ENCODE assay signal across 8 mouse cellular contexts in the genomic region with DNA sequence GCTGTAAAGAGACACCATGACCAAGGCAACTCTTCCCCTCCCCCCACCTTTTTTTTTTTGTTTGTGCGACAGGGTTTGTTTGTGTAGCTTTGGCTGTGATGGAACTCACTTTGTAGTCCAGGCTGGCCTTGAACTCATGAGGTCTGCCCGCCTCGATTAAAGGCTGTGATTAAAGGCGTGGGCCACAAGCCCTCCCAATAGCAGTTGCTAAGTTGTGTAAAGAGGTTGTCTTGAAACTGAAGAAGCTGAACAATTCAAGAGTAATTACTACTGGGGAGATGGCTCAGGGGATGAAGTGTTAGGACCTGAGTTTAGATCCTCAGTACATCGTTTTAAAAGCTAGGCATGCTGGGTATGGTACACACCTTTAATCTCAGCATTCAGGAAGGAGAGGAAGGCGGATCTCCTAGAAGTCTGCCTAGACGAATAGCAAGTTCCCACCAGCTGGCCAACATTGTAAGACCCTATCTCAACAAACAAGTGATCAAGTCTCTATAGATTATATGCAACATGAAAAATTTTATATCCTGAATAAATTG. TPM values are rescaled to one million over a fixed set of nuclear protein-coding genes. Genes with fewer than 3 reads are reported as not detected.
A peak's percentile ranks its signal among the peaks of the same experiment; 100 is the strongest.
DNase-seq lines count a peak whose midpoint lies in the region; ATAC-seq lines count a peak whose summit lies in the region.

No protein-coding gene starts in this region.

- peak overlapping the region; percentile 86 for H3K9ac ChIP-seq in lung, embryonic 16.5 days (ENCODE audit: low read length)
- H3K9ac ChIP-seq in forebrain, embryonic 13.5 days, result peak overlapping the region; percentile 89
- peak overlapping the region; percentile 76; the same call in 1 of the 2 replicates for H3K9ac ChIP-seq in limb, embryonic 12.5 days (replicated peaks)
- H3K9ac ChIP-seq in stomach, embryonic 14.5 days (replicated peaks; ENCODE audit: low read depth, low read length), result peak overlapping the region; percentile 87; the same call in 1 of the 2 replicates

- H3K36me3 ChIP-seq in lung, embryonic 16.5 days (ENCODE audit: control insufficient read depth, insufficient read depth, low read length), result peaks cover 24% of the 10 kb centered on the region
- H3K36me3 ChIP-seq in forebrain, embryonic 13.5 days (ENCODE audit: poor library complexity, severe bottlenecking), result peaks cover 29% of the 10 kb centered on the region
- peaks cover 31% of the 10 kb centered on the region for H3K36me3 ChIP-seq in limb, embryonic 12.5 days
- H3K36me3 ChIP-seq in stomach, embryonic 14.5 days (ENCODE audit: control insufficient read depth, insufficient read depth, low read length), result peaks cover 29% of the 10 kb centered on the region

- H3K4me1 ChIP-seq in lung, embryonic 16.5 days (replicated peaks; ENCODE audit: control insufficient read depth, insufficient read depth, low read length), result peaks cover 8% of the 10 kb centered on the region; the same call in 1 of the 2 replicates
- peaks cover 11% of the 10 kb centered on the region for H3K4me1 ChIP-seq in forebrain, embryonic 13.5 days
- H3K4me1 ChIP-seq in limb, embryonic 12.5 days (replicated peaks), result peaks cover 12% of the 10 kb centered on the region
- peaks cover 7% of the 10 kb centered on the region; the same call in 1 of the 2 replicates for H3K4me1 ChIP-seq in stomach, embryonic 14.5 days (ENCODE audit: control insufficient read depth, insufficient read depth, low read length)

- peak overlapping the region; percentile 64 for H3K4me2 ChIP-seq in lung, embryonic 16.5 days (ENCODE audit: low read depth, low read length)
- peak overlapping the region; percentile 89 for H3K4me2 ChIP-seq in forebrain, embryonic 13.5 days
- H3K4me2 ChIP-seq in limb, embryonic 12.5 days, result peak overlapping the region; percentile 74
- peak overlapping the region; percentile 34 for H3K4me2 ChIP-seq in stomach, embryonic 14.5 days (replicated peaks; ENCODE audit: low read depth, low read length)

- H3K27ac ChIP-seq in lung, embryonic 16.5 days (ENCODE audit: low read length), result peak overlapping the region; percentile 12
- H3K27ac ChIP-seq in forebrain, embryonic 13.5 days, result 0 out of 2 replicates have a peak overlapping the region, but pooled peaks have one; percentile 21
- 0 out of 2 replicates have a peak overlapping the region, but pooled peaks have one; percentile 72 for H3K27ac ChIP-seq in limb, embryonic 12.5 days
- peak overlapping the region; percentile 74; the same call in 1 of the 2 replicates for H3K27ac ChIP-seq in stomach, embryonic 14.5 days (ENCODE audit: low read length)

- no peaks in the 10 kb centered on the region for H3K9me3 ChIP-seq in lung, embryonic 16.5 days (ENCODE audit: control insufficient read depth, low read length)
- H3K9me3 ChIP-seq in forebrain, embryonic 13.5 days (replicated peaks), result no peaks in the 10 kb centered on the region
- H3K9me3 ChIP-seq in limb, embryonic 12.5 days, result no peaks in the 10 kb centered on the region
- H3K9me3 ChIP-seq in stomach, embryonic 14.5 days (ENCODE audit: control insufficient read depth, low read depth, low read length), result no peaks in the 10 kb centered on the region

- 66% methylated on average over 7 of the region's 7 CpGs for WGBS in lung, embryonic 16.5 days
- WGBS in forebrain, embryonic 13.5 days, result 62% methylated on average over 7 of the region's 7 CpGs
- WGBS in limb, embryonic 12.5 days, result 66% methylated on average over 7 of the region's 7 CpGs
- 66% methylated on average over 7 of the region's 7 CpGs for WGBS in stomach, embryonic 14.5 days

- no peaks in the 10 kb centered on the region for H3K27me3 ChIP-seq in lung, embryonic 16.5 days (ENCODE audit: control insufficient read depth, insufficient read depth, low read depth, low read length)
- no peaks in the 10 kb centered on the region for H3K27me3 ChIP-seq in forebrain, embryonic 13.5 days
- H3K27me3 ChIP-seq in limb, embryonic 12.5 days, result no peaks in the 10 kb centered on the region
- H3K27me3 ChIP-seq in stomach, embryonic 14.5 days (ENCODE audit: control insufficient read depth, insufficient read depth, low read length), result no peaks in the 10 kb centered on the region

- no peak for DNase-seq in lung, postnatal 10 days
- no peak for DNase-seq in layer of hippocampus, adult 11-12 months (ENCODE audit: low spot score)
- no peak for DNase-seq in left cerebral cortex, adult 11 months (ENCODE audit: low spot score)
- no peak for DNase-seq in c-Kit-positive CD71-positive TER-119-positive erythroid progenitor cells, embryonic 14.5 days (ENCODE audit: low spot score)

- H3K4me3 ChIP-seq in lung, embryonic 16.5 days (ENCODE audit: low read length), result peak overlapping the region; percentile 91
- H3K4me3 ChIP-seq in forebrain, embryonic 13.5 days, result peak overlapping the region; percentile 82
- H3K4me3 ChIP-seq in limb, embryonic 12.5 days (replicated peaks), result peak overlapping the region; percentile 70; the same call in 1 of the 2 replicates
- peak overlapping the region; percentile 86 for H3K4me3 ChIP-seq in stomach, embryonic 14.5 days (ENCODE audit: low read depth, low read length)

- no peak for ATAC-seq in lung, embryonic 16.5 days (ENCODE audit: low read depth)
- peak; percentile 1; the same call in 1 of the 2 replicates for ATAC-seq in forebrain, embryonic 13.5 days
- no peak for ATAC-seq in limb, embryonic 12.5 days (ENCODE audit: insufficient number of reproducible peaks, insufficient read depth, low FRiP score, low TSS enrichment, low read depth)
- ATAC-seq in stomach, embryonic 14.5 days (ENCODE audit: insufficient number of reproducible peaks, insufficient read depth, low FRiP score, low read depth), result no peak

RNA-seq across cellular contexts. Expression of a gene that starts 0.6 kb away (rescaled TPM):
- 292 and 301 TPM in 2 replicates for polyA plus RNA-seq in lung, embryonic 16.5 days (2015; fragmentation: Nextera tagmentation; extraction: Ambion mirVana)
- 308 and 315 TPM in 2 replicates for polyA plus RNA-seq in forebrain, embryonic 13.5 days (2015; fragmentation: Nextera tagmentation; extraction: Ambion mirVana)
- 332 and 333 TPM in 2 replicates for polyA plus RNA-seq in limb, embryonic 12.5 days (2016; fragmentation: Nextera tagmentation; extraction: Ambion mirVana)
- polyA plus RNA-seq in stomach, embryonic 14.5 days (2014; fragmentation: Nextera tagmentation; extraction: Ambion mirVana), result 235 and 240 TPM in 2 replicates

RNA-seq across cellular contexts. Expression of a gene that starts 4.7 kb away (rescaled TPM):
- polyA plus RNA-seq in lung, embryonic 16.5 days (2015; fragmentation: Nextera tagmentation; extraction: Ambion mirVana), result 22.8 and 24.0 TPM in 2 replicates
- 46.1 and 49.5 TPM in 2 replicates for polyA plus RNA-seq in forebrain, embryonic 13.5 days (2015; fragmentation: Nextera tagmentation; extraction: Ambion mirVana)
- 23.4 and 27.4 TPM in 2 replicates for polyA plus RNA-seq in limb, embryonic 12.5 days (2016; fragmentation: Nextera tagmentation; extraction: Ambion mirVana)
- 18.0 and 18.2 TPM in 2 replicates for polyA plus RNA-seq in stomach, embryonic 14.5 days (2014; fragmentation: Nextera tagmentation; extraction: Ambion mirVana)

RNA-seq across cellular contexts. Expression of a gene that starts 11.5 kb away (rescaled TPM):
- polyA plus RNA-seq in lung, embryonic 16.5 days (2015; fragmentation: Nextera tagmentation; extraction: Ambion mirVana), result 26.2 and 27.4 TPM in 2 replicates
- polyA plus RNA-seq in forebrain, embryonic 13.5 days (2015; fragmentation: Nextera tagmentation; extraction: Ambion mirVana), result 29.2 and 29.7 TPM in 2 replicates
- polyA plus RNA-seq in limb, embryonic 12.5 days (2016; fragmentation: Nextera tagmentation; extraction: Ambion mirVana), result 32.0 and 36.3 TPM in 2 replicates
- polyA plus RNA-seq in stomach, embryonic 14.5 days (2014; fragmentation: Nextera tagmentation; extraction: Ambion mirVana), result 22.3 and 22.5 TPM in 2 replicates

RNA-seq across cellular contexts. Expression of a gene that starts 11.9 kb away (rescaled TPM):
- polyA plus RNA-seq in lung, embryonic 16.5 days (2015; fragmentation: Nextera tagmentation; extraction: Ambion mirVana), result 180 and 197 TPM in 2 replicates
- 258 and 276 TPM in 2 replicates for polyA plus RNA-seq in forebrain, embryonic 13.5 days (2015; fragmentation: Nextera tagmentation; extraction: Ambion mirVana)
- 298 and 302 TPM in 2 replicates for polyA plus RNA-seq in limb, embryonic 12.5 days (2016; fragmentation: Nextera tagmentation; extraction: Ambion mirVana)
- 154 TPM in 2 replicates for polyA plus RNA-seq in stomach, embryonic 14.5 days (2014; fragmentation: Nextera tagmentation; extraction: Ambion mirVana)

RNA-seq across cellular contexts. Expression of a gene that starts 27.0 kb away (rescaled TPM):
- 87.3 and 88.8 TPM in 2 replicates for polyA plus RNA-seq in lung, embryonic 16.5 days (2015; fragmentation: Nextera tagmentation; extraction: Ambion mirVana)
- polyA plus RNA-seq in forebrain, embryonic 13.5 days (2015; fragmentation: Nextera tagmentation; extraction: Ambion mirVana), result 115 and 121 TPM in 2 replicates
- 114 and 122 TPM in 2 replicates for polyA plus RNA-seq in limb, embryonic 12.5 days (2016; fragmentation: Nextera tagmentation; extraction: Ambion mirVana)
- polyA plus RNA-seq in stomach, embryonic 14.5 days (2014; fragmentation: Nextera tagmentation; extraction: Ambion mirVana), result 89.8 and 93.8 TPM in 2 replicates

Comparison
In these comparisons a context has a peak if more than half of its experiments do, and no peak if none do; other contexts are left out.
1. H3K27ac ChIP-seq: peak in every context shown above with its lines; median percentile 74 in stomach, embryonic 14.5 days; 72 in limb, embryonic 12.5 days; 21 in forebrain, embryonic 13.5 days; 12 in lung, embryonic 16.5 days.
2. H3K4me2 ChIP-seq: peak in every context shown above with its lines; median percentile 89 in forebrain, embryonic 13.5 days; 74 in limb, embryonic 12.5 days; 64 in lung, embryonic 16.5 days; 34 in stomach, embryonic 14.5 days.